Comparison of ENCODE assay signal across 15 mouse cellular contexts in genomic region chr9:40808907-40809280, GRCm38 (mm10). TPM values are rescaled to one million over a fixed set of nuclear protein-coding genes. Genes with fewer than 3 reads are reported as not detected.
DNase-seq lines count a peak whose midpoint lies in the region; ATAC-seq lines count a peak whose summit lies in the region.
"Had no signal": no experiment of that assay in that cellular context is flagged by ENCODE, and none has a peak within 500 bp of the region (broad histone marks: within the 10 kb centered on the region; RNA-seq: fewer than 3 reads in every experiment).

No protein-coding gene starts in this region.

- no peak overlapping the region for H3K4me2 ChIP-seq in heart, embryonic 13.5 days
- no peak overlapping the region for H3K4me2 ChIP-seq in forebrain, embryonic 11.5 days (ENCODE audit: low read depth, low read length, severe bottlenecking)
- 0 out of 2 replicates have a peak overlapping the region, but pooled peaks have one; percentile 1 for H3K4me2 ChIP-seq in hindbrain, embryonic 14.5 days (replicated peaks)
- no peak overlapping the region for H3K4me2 ChIP-seq in midbrain, embryonic 16.5 days (ENCODE audit: low read length)
- H3K4me2 ChIP-seq: heart, embryonic 12.5 days; liver, embryonic 15.5 days had no signal

- H3K27me3 ChIP-seq in heart, embryonic 13.5 days (replicated peaks), result no peaks in the 10 kb centered on the region
- no peaks in the 10 kb centered on the region for H3K27me3 ChIP-seq in forebrain, embryonic 11.5 days (ENCODE audit: control insufficient read depth, insufficient read depth, low read length)
- no peaks in the 10 kb centered on the region for H3K27me3 ChIP-seq in hindbrain, embryonic 14.5 days (ENCODE audit: control insufficient read depth, insufficient read depth, low read length)
- no peaks in the 10 kb centered on the region for H3K27me3 ChIP-seq in midbrain, embryonic 16.5 days (ENCODE audit: control insufficient read depth, insufficient read depth, low read depth, low read length)
- H3K27me3 ChIP-seq: heart, embryonic 12.5 days; liver, embryonic 15.5 days had no signal

- WGBS in heart, embryonic 13.5 days, result 74% methylated on average over 8 of the region's 8 CpGs
- WGBS in forebrain, embryonic 11.5 days, result 37% methylated on average over 8 of the region's 8 CpGs
- 19% methylated on average over 8 of the region's 8 CpGs for WGBS in hindbrain, embryonic 14.5 days
- 27% methylated on average over 8 of the region's 8 CpGs for whole genome bisulfite sequencing in midbrain, embryonic 16.5 days

- H3K9me3 ChIP-seq in heart, embryonic 13.5 days, result no peaks in the 10 kb centered on the region
- no peaks in the 10 kb centered on the region for H3K9me3 ChIP-seq in forebrain, embryonic 11.5 days (ENCODE audit: control insufficient read depth, low read length)
- no peaks in the 10 kb centered on the region for H3K9me3 ChIP-seq in hindbrain, embryonic 14.5 days (ENCODE audit: control insufficient read depth, low read length)
- H3K9me3 ChIP-seq in midbrain, embryonic 16.5 days (replicated peaks; ENCODE audit: control insufficient read depth, low read length, poor library complexity, severe bottlenecking), result no peaks in the 10 kb centered on the region
- H3K9me3 ChIP-seq: heart, embryonic 12.5 days; liver, embryonic 15.5 days had no signal

- DNase-seq in heart, postnatal 10 days, result no peak
- DNase-seq in forebrain, embryonic 11.5 days (ENCODE audit: low spot score), result no peak
- no peak for DNase-seq in hindbrain, embryonic 14.5 days (ENCODE audit: low spot score)
- no peak for DNase-seq in spleen, postnatal 4 days (ENCODE audit: low spot score in 2 of 2)
- DNase-seq in ovary, postnatal 14 days (ENCODE audit: low spot score), result no peak
- no peak for DNase-seq in retina, embryonic 14.5 days (ENCODE audit: low spot score)
- DNase-seq: cerebellum, adult 18-20 months; left cerebral cortex, postnatal 4 days; thymus, postnatal 4 days had no signal

- no peak overlapping the region for H3K9ac ChIP-seq in heart, embryonic 13.5 days
- H3K9ac ChIP-seq in forebrain, embryonic 11.5 days (ENCODE audit: low read length), result no peak overlapping the region
- peak overlapping the region; percentile 1; the same call in 1 of the 2 replicates for H3K9ac ChIP-seq in hindbrain, embryonic 14.5 days
- no peak overlapping the region for H3K9ac ChIP-seq in midbrain, embryonic 16.5 days (ENCODE audit: low read depth, low read length)
- H3K9ac ChIP-seq: heart, embryonic 12.5 days; liver, embryonic 15.5 days had no signal

- peaks cover 49% of the 10 kb centered on the region for H3K4me1 ChIP-seq in heart, embryonic 13.5 days
- peaks cover 14% of the 10 kb centered on the region; the same call in 1 of the 2 replicates for H3K4me1 ChIP-seq in forebrain, embryonic 11.5 days (replicated peaks; ENCODE audit: control insufficient read depth, insufficient read depth, low read length)
- H3K4me1 ChIP-seq in hindbrain, embryonic 14.5 days (replicated peaks; ENCODE audit: control insufficient read depth, insufficient read depth, low read length), result peaks cover 42% of the 10 kb centered on the region
- peaks cover 45% of the 10 kb centered on the region for H3K4me1 ChIP-seq in midbrain, embryonic 16.5 days (ENCODE audit: control insufficient read depth, insufficient read depth, low read length)

- no peak overlapping the region for H3K4me3 ChIP-seq in heart, embryonic 13.5 days
- no peak overlapping the region for H3K4me3 ChIP-seq in forebrain, embryonic 11.5 days (ENCODE audit: low read depth, low read length)
- H3K4me3 ChIP-seq in hindbrain, embryonic 14.5 days (replicated peaks; ENCODE audit: low read length), result no peak overlapping the region
- no peak overlapping the region for H3K4me3 ChIP-seq in midbrain, embryonic 16.5 days (ENCODE audit: low read depth, low read length)
- H3K4me3 ChIP-seq: heart, embryonic 12.5 days; liver, embryonic 15.5 days; myocyte had no signal

- no peak for ATAC-seq in heart, embryonic 13.5 days (ENCODE audit: extremely low read depth, insufficient number of reproducible peaks, low FRiP score, low TSS enrichment)
- ATAC-seq in forebrain, embryonic 11.5 days (replicated peaks; ENCODE audit: low FRiP score), result 0 out of 2 replicates have a peak, but pooled peaks have one; percentile 9
- peak; percentile 1; the same call in 1 of the 2 replicates for ATAC-seq in hindbrain, embryonic 14.5 days (ENCODE audit: low FRiP score)
- peak; percentile 9; the same call in 1 of the 2 replicates for ATAC-seq in midbrain, embryonic 16.5 days

- peak overlapping the region; percentile 83; the same call in 1 of the 2 replicates for H3K27ac ChIP-seq in heart, embryonic 13.5 days (replicated peaks)
- peak overlapping the region; percentile 39; the same call in 1 of the 2 replicates for H3K27ac ChIP-seq in forebrain, embryonic 11.5 days (ENCODE audit: low read depth, low read length)
- peak overlapping the region; percentile 74 for H3K27ac ChIP-seq in hindbrain, embryonic 14.5 days
- H3K27ac ChIP-seq in midbrain, embryonic 16.5 days (ENCODE audit: low read length), result peak overlapping the region; percentile 54
- H3K27ac ChIP-seq: macrophage had no signal

- intact Hi-C loops in heart, postnatal 10 days (cut with DNase I), result no loop called here

- H3K36me3 ChIP-seq in heart, embryonic 13.5 days, result peaks cover 50% of the 10 kb centered on the region
- peaks cover 8% of the 10 kb centered on the region for H3K36me3 ChIP-seq in forebrain, embryonic 11.5 days (ENCODE audit: control insufficient read depth, insufficient read depth, low read length)
- H3K36me3 ChIP-seq in hindbrain, embryonic 14.5 days (replicated peaks; ENCODE audit: control insufficient read depth, insufficient read depth), result peaks cover 54% of the 10 kb centered on the region
- H3K36me3 ChIP-seq in midbrain, embryonic 16.5 days (ENCODE audit: control insufficient read depth, insufficient read depth, low read length), result peaks cover 11% of the 10 kb centered on the region

RNA-seq across cellular contexts. Expression of gene Hspa8, which starts 8.1 kb away (rescaled TPM):
- 1,787 and 2,104 TPM in 2 replicates for polyA plus RNA-seq in heart, embryonic 13.5 days (2015; fragmentation: Nextera tagmentation; extraction: Ambion mirVana)
- total RNA-seq in heart, postnatal 10 days (2021), result 1,000 to 10,000 TPM; 1,111 to 1,159 TPM
- 3,498 and 3,614 TPM in 2 replicates for polyA plus RNA-seq in forebrain, embryonic 11.5 days (2014; fragmentation: Nextera tagmentation; extraction: Ambion mirVana)
- polyA plus RNA-seq in hindbrain, embryonic 14.5 days (2014; fragmentation: Nextera tagmentation; extraction: Ambion mirVana), result 2,885 and 3,458 TPM in 2 replicates
- 3,317 and 3,489 TPM in 2 replicates for polyA plus RNA-seq in midbrain, embryonic 16.5 days (2015; fragmentation: Nextera tagmentation; extraction: Ambion mirVana)
